Mouse (Mus musculus) stomach, embryonic 16.5 days (tissue): ENCODE data around the gene Neo1. TPM values are rescaled to one million over a fixed set of nuclear protein-coding genes. Genes with fewer than 3 reads are reported as not detected.

ENCODE experiments used
- ATAC-seq: fragments of 200-750 bp; cut with Nextera tagmentation; 2 replicates; pipeline ENCODE4 v1.8.0; 2017; ENCODE audit warnings: moderate number of reproducible peaks, moderate TSS enrichment; ENCODE audit not compliant: insufficient read depth, low FRiP score
- H3K27ac ChIP-seq: fragments of 300-500 bp; sonication (generic); 2 replicates; pipeline ENCODE4 v1.5.1; 2014; ENCODE audit warnings: low read length
- H3K27me3 ChIP-seq: fragments of 300-500 bp; sonication (generic); 2 replicates; pipeline ENCODE4 v1.6.1; 2014; ENCODE audit warnings: low read length, control low read depth, mixed read lengths; ENCODE audit not compliant: control insufficient read depth, insufficient read depth
- H3K36me3 ChIP-seq: fragments of 300-500 bp; sonication (generic); 2 replicates; pipeline ENCODE4 v1.6.1; 2014; ENCODE audit warnings: low read length; ENCODE audit not compliant: control insufficient read depth, insufficient read depth
- H3K4me1 ChIP-seq: fragments of 300-500 bp; sonication (generic); 2 replicates; pipeline ENCODE4 v1.6.1; 2014; ENCODE audit warnings: low read length, control low read depth, mixed read lengths; ENCODE audit not compliant: control insufficient read depth, insufficient read depth
- H3K4me2 ChIP-seq: fragments of 300-500 bp; sonication (generic); 2 replicates; pipeline ENCODE4 v1.6.1; 2014; ENCODE audit warnings: low read depth, low read length, mixed read lengths
- H3K4me3 ChIP-seq: fragments of 300-500 bp; sonication (generic); replicated peaks from 2 replicates; pipeline ENCODE4 v1.5.1; 2014; ENCODE audit warnings: mild to moderate bottlenecking, low read length
- H3K9ac ChIP-seq: fragments of 300-500 bp; sonication (generic); 2 replicates; pipeline ENCODE4 v1.6.1; 2014; ENCODE audit warnings: low read length
- H3K9me3 ChIP-seq: fragments of 300-500 bp; sonication (generic); replicated peaks from 2 replicates; pipeline ENCODE4 v1.6.1; 2016; ENCODE audit warnings: low read length, control low read depth; ENCODE audit not compliant: control insufficient read depth
- WGBS: fragments of 180-500 bp; shearing (Covaris S2); extraction: QIAGEN DNeasy Blood & Tissue Kit; methylation state at CpG from one replicate; pipeline ENCODE4 v1.1.7; 2014; 5-methylcytosine and 5-hydroxymethylcytosine counted together
- polyA plus RNA-seq: library from polyadenylated mRNA; unstranded; fragments of >200 nt; fragmentation: Nextera tagmentation; extraction: Ambion mirVana; gene quantifications from 2 replicates; pipeline ENCODE4 v1.2.1, GENCODE M21; 2015

Gene Neo1
- 24.2 and 28.1 TPM in 2 replicates for polyA plus RNA-seq

- peak within 1 kb of the TSS; percentile 69 for H3K4me2 ChIP-seq
- peak within 1 kb of the TSS; percentile 99 for H3K27ac ChIP-seq
- no peaks in the 10 kb centered on the region for H3K27me3 ChIP-seq
- H3K4me3 ChIP-seq: peak within 1 kb of the TSS; percentile 96
- H3K4me1 ChIP-seq: peaks cover 6% of the 10 kb centered on the region
- ATAC-seq: peak; percentile 95
- no peaks in the 10 kb centered on the region for H3K36me3 ChIP-seq
- H3K9me3 ChIP-seq: no peaks in the 10 kb centered on the region
- H3K9ac ChIP-seq: peak within 1 kb of the TSS; percentile 97
- under 1% methylated on average over 50 of the region's 86 CpGs for WGBS
Measured at GRCm38 (mm10) chr9:59036159-59036731, at the start of gene Neo1. Neo1 (minus strand) TSS chr9:59036441.

GRCm38 (mm10) chr9:59075632-59076031 lies 39.4 kb upstream of the Neo1 start:
- Histone ChIP-seq H3K9ac (no peak overlapping the region), H3K9me3 (no peaks in the 10 kb centered on the region), H3K36me3 (no peaks in the 10 kb centered on the region), H3K27ac (no peak overlapping the region), H3K27me3 (no peaks in the 10 kb centered on the region), H3K4me3 (no peak overlapping the region), H3K4me1 (peaks cover 13% of the 10 kb centered on the region; the same call in 1 of the 2 replicates), H3K4me2 (no peak overlapping the region)
- ATAC-seq: no peak
- 57% methylated on average over 4 of the region's 4 CpGs for WGBS

- ATAC-seq: no peak
- Histone ChIP-seq H3K4me1 (peaks cover 13% of the 10 kb centered on the region; the same call in 1 of the 2 replicates), H3K27me3 (no peaks in the 10 kb centered on the region), H3K9me3 (no peaks in the 10 kb centered on the region), H3K4me2 (no peak overlapping the region), H3K9ac (no peak overlapping the region), H3K4me3 (no peak overlapping the region), H3K36me3 (no peaks in the 10 kb centered on the region), H3K27ac (no peak overlapping the region)
- WGBS: 74% methylated on average over 4 of the region's 4 CpGs
Measured at GRCm38 (mm10) chr9:59073887-59074286, 37.6 kb upstream of the Neo1 start.

GRCm38 (mm10) chr9:59072076-59072777 lies 36.0 kb upstream of the Neo1 start:
- no peak overlapping the region for H3K4me3 ChIP-seq
- H3K4me1 ChIP-seq: peaks cover 13% of the 10 kb centered on the region; the same call in 1 of the 2 replicates
- peak overlapping the region; percentile 22 for H3K4me2 ChIP-seq
- no peaks in the 10 kb centered on the region for H3K9me3 ChIP-seq
- no peak for ATAC-seq
- H3K36me3 ChIP-seq: no peaks in the 10 kb centered on the region
- H3K27ac ChIP-seq: peak overlapping the region; percentile 13
- no peaks in the 10 kb centered on the region for H3K27me3 ChIP-seq
- WGBS: 29% methylated on average over 14 of the region's 14 CpGs
- H3K9ac ChIP-seq: 0 out of 2 replicates have a peak overlapping the region, but pooled peaks have one; percentile 38

- peak overlapping the region; percentile 22; the same call in 1 of the 2 replicates for H3K4me2 ChIP-seq
Measured at GRCm38 (mm10) chr9:59071220-59071977, 35.2 kb upstream of the Neo1 start.

GRCm38 (mm10) chr9:59070216-59070615 lies 34.0 kb upstream of the Neo1 start:
- no peak overlapping the region for H3K4me2 ChIP-seq
- H3K9me3 ChIP-seq: no peaks in the 10 kb centered on the region
- no peaks in the 10 kb centered on the region for H3K27me3 ChIP-seq
- WGBS: 86% methylated on average over 4 of the region's 4 CpGs
- no peak overlapping the region for H3K9ac ChIP-seq
- H3K27ac ChIP-seq: no peak overlapping the region
- H3K36me3 ChIP-seq: no peaks in the 10 kb centered on the region
- H3K4me3 ChIP-seq: no peak overlapping the region
- H3K4me1 ChIP-seq: peaks cover 18% of the 10 kb centered on the region; the same call in 1 of the 2 replicates
- ATAC-seq: no peak

More at GRCm38 (mm10) chr9:59071220-59071977, 35.2 kb upstream of the Neo1 start:
- Histone ChIP-seq H3K27me3 (no peaks in the 10 kb centered on the region), H3K4me3 (no peak overlapping the region), H3K27ac (peak overlapping the region; percentile 75), H3K9me3 (no peaks in the 10 kb centered on the region), H3K4me1 (peaks cover 18% of the 10 kb centered on the region; the same call in 1 of the 2 replicates), H3K9ac (no peak overlapping the region), H3K36me3 (no peaks in the 10 kb centered on the region)
- WGBS: 44% methylated on average over 7 of the region's 7 CpGs
- peak; percentile 68; the same call in 1 of the 2 replicates for ATAC-seq

GRCm38 (mm10) chr9:59065616-59066301 lies 29.5 kb upstream of the Neo1 start:
- no peaks in the 10 kb centered on the region for H3K9me3 ChIP-seq
- no peak; the same call in 1 of the 2 replicates for ATAC-seq
- WGBS: 38% methylated on average over 6 of the region's 6 CpGs

GRCm38 (mm10) chr9:59062409-59062808 lies 26.2 kb upstream of the Neo1 start:
- no peak overlapping the region for H3K9ac ChIP-seq
- no peak overlapping the region for H3K27ac ChIP-seq
- H3K4me1 ChIP-seq: 0 out of 2 replicates have a peak, but pooled peaks cover 5% of the 10 kb centered on the region
- no peak overlapping the region for H3K4me3 ChIP-seq
- H3K36me3 ChIP-seq: no peaks in the 10 kb centered on the region
- no peaks in the 10 kb centered on the region for H3K27me3 ChIP-seq
- H3K9me3 ChIP-seq: no peaks in the 10 kb centered on the region
- H3K4me2 ChIP-seq: no peak overlapping the region
- WGBS: 58% methylated on average over 4 of the region's 4 CpGs
- no peak for ATAC-seq

More at GRCm38 (mm10) chr9:59065616-59066301, 29.5 kb upstream of the Neo1 start:
- Histone ChIP-seq H3K27me3 (no peaks in the 10 kb centered on the region), H3K4me1 (0 out of 2 replicates have a peak, but pooled peaks cover 5% of the 10 kb centered on the region), H3K36me3 (no peaks in the 10 kb centered on the region), H3K4me2 (no peak overlapping the region), H3K9ac (no peak overlapping the region), H3K4me3 (no peak overlapping the region), H3K27ac (no peak overlapping the region)
